Mouse (Mus musculus) forebrain, embryonic 14.5 days (tissue): ENCODE data around the gene Fuca1. TPM values are rescaled to one million over a fixed set of nuclear protein-coding genes. Genes with fewer than 3 reads are reported as not detected.

Experiments
- ATAC-seq: fragments of 200-750 bp; cut with Nextera tagmentation; 2 replicates; pipeline ENCODE4 v1.8.0; 2017; ENCODE audit warnings: mild to moderate bottlenecking, moderate library complexity
- DNase-seq: peaks from one replicate; pipeline ENCODE4 v3.0.0-alpha.2; 2015; ENCODE audit warnings: low spot score
- H3K27ac ChIP-seq: fragments of 300-500 bp; sonication (generic); 2 replicates; pipeline ENCODE4 v1.5.1; 2014; ENCODE audit warnings: low read depth, mild to moderate bottlenecking, control low read depth, low read length, moderate library complexity
- H3K27me3 ChIP-seq: fragments of 300-500 bp; sonication (generic); replicated peaks from 2 replicates; pipeline ENCODE4 v1.6.1; 2014; ENCODE audit warnings: low read length, control low read depth, mixed read lengths; ENCODE audit not compliant: control insufficient read depth, insufficient read depth
- H3K36me3 ChIP-seq: fragments of 300-500 bp; sonication (generic); 2 replicates; pipeline ENCODE4 v1.6.1; 2014; ENCODE audit warnings: low read length, control low read depth; ENCODE audit not compliant: control insufficient read depth, insufficient read depth
- H3K4me1 ChIP-seq: fragments of 300-500 bp; sonication (generic); 2 replicates; pipeline ENCODE4 v1.6.1; 2014; ENCODE audit warnings: antibody characterized with exemption, low read length, control low read depth; ENCODE audit not compliant: control insufficient read depth, insufficient read depth
- H3K4me2 ChIP-seq: fragments of 300-500 bp; sonication (generic); 2 replicates; pipeline ENCODE4 v1.6.1; 2014; ENCODE audit warnings: mild to moderate bottlenecking, control low read depth, low read length
- H3K4me3 ChIP-seq: fragments of 300-500 bp; sonication (generic); 2 replicates; pipeline ENCODE4 v1.5.1; 2014; ENCODE audit warnings: low read depth, low read length, control low read depth
- H3K9ac ChIP-seq: fragments of 300-500 bp; sonication (generic); 2 replicates; pipeline ENCODE4 v1.6.1; 2014; ENCODE audit warnings: mild to moderate bottlenecking, low read length, control low read depth, moderate library complexity
- H3K9me3 ChIP-seq: fragments of 300-500 bp; sonication (generic); replicated peaks from 2 replicates; pipeline ENCODE4 v1.6.1; 2016; ENCODE audit warnings: low read length, control low read depth, mixed read lengths; ENCODE audit not compliant: control insufficient read depth
- WGBS: fragments of 180-500 bp; shearing (Covaris S2); extraction: QIAGEN DNeasy Blood & Tissue Kit; methylation state at CpG from one replicate; pipeline ENCODE4 v1.1.7; 2014; 5-methylcytosine and 5-hydroxymethylcytosine counted together
- polyA plus RNA-seq: library from polyadenylated mRNA; unstranded; fragments of >200 nt; fragmentation: Nextera tagmentation; extraction: Ambion mirVana; gene quantifications from 2 replicates; pipeline ENCODE4 v1.2.1, GENCODE M21; 2014

The Fuca1 gene
- polyA plus RNA-seq, 1 experiment from 2014 or later, result 60.7 TPM

- WGBS, result 2% methylated on average over 16 of the region's 16 CpGs
- H3K36me3 ChIP-seq, result peaks cover 7% of the 10 kb centered on the region
- DNase-seq (peak; percentile 73), ATAC-seq (no peak)
- peak overlapping the region; percentile 55 for H3K9ac ChIP-seq
- H3K4me2 ChIP-seq, result peak overlapping the region; percentile 42
- no peaks in the 10 kb centered on the region for H3K9me3 ChIP-seq
- 0 out of 2 replicates have a peak overlapping the region, but pooled peaks have one; percentile 3 for H3K4me3 ChIP-seq
- peaks cover 31% of the 10 kb centered on the region for H3K4me1 ChIP-seq
- H3K27ac ChIP-seq, result no peak overlapping the region
- H3K27me3 ChIP-seq, result no peaks in the 10 kb centered on the region
These were observed 43.9 kb upstream of the Fuca1 start for GRCm38 (mm10) chr4:135876583-135877020.

GRCm38 (mm10) chr4:135877742-135878141 lies 42.8 kb upstream of the Fuca1 start:
- Histone ChIP-seq H3K4me2 (no peak overlapping the region), H3K4me1 (peaks cover 23% of the 10 kb centered on the region), H3K36me3 (no peaks in the 10 kb centered on the region), H3K9me3 (no peaks in the 10 kb centered on the region), H3K27ac (no peak overlapping the region), H3K4me3 (no peak overlapping the region), H3K27me3 (no peaks in the 10 kb centered on the region), H3K9ac (no peak overlapping the region)
- WGBS, result 69% methylated on average over 2 of the region's 2 CpGs
- ATAC-seq, result no peak
- DNase-seq, result peak; percentile 53

GRCm38 (mm10) chr4:135879021-135879420 lies 41.5 kb upstream of the Fuca1 start:
- no peak overlapping the region for H3K4me3 ChIP-seq
- no peak overlapping the region for H3K4me2 ChIP-seq
- no peak overlapping the region for H3K27ac ChIP-seq
- DNase-seq, result no peak
- peaks cover 23% of the 10 kb centered on the region for H3K4me1 ChIP-seq
- WGBS, result 82% methylated on average over 6 of the region's 6 CpGs
- H3K27me3 ChIP-seq, result no peaks in the 10 kb centered on the region
- H3K9ac ChIP-seq, result no peak overlapping the region
- no peaks in the 10 kb centered on the region for H3K36me3 ChIP-seq
- H3K9me3 ChIP-seq, result no peaks in the 10 kb centered on the region
- ATAC-seq, result no peak

- H3K4me1 ChIP-seq, result peaks cover 17% of the 10 kb centered on the region
- no peaks in the 10 kb centered on the region for H3K36me3 ChIP-seq
- no peak overlapping the region for H3K27ac ChIP-seq
- H3K9me3 ChIP-seq, result no peaks in the 10 kb centered on the region
- no peak overlapping the region for H3K9ac ChIP-seq
- H3K4me3 ChIP-seq, result no peak overlapping the region
- DNase-seq (no peak), ATAC-seq (no peak)
- H3K4me2 ChIP-seq, result no peak overlapping the region
- H3K27me3 ChIP-seq, result no peaks in the 10 kb centered on the region
- WGBS, result 93% methylated on average over 6 of the region's 6 CpGs
These were observed 40.5 kb upstream of the Fuca1 start for GRCm38 (mm10) chr4:135880018-135880417.

GRCm38 (mm10) chr4:135880576-135880975 lies 40.0 kb upstream of the Fuca1 start:
- Histone ChIP-seq H3K4me1 (peaks cover 13% of the 10 kb centered on the region), H3K27me3 (no peaks in the 10 kb centered on the region), H3K27ac (no peak overlapping the region), H3K36me3 (no peaks in the 10 kb centered on the region), H3K4me3 (no peak overlapping the region), H3K9me3 (no peaks in the 10 kb centered on the region), H3K4me2 (no peak overlapping the region), H3K9ac (no peak overlapping the region)
- ATAC-seq (no peak), DNase-seq (no peak)
- 84% methylated on average over 10 of the region's 10 CpGs for WGBS

- no peak overlapping the region for H3K9ac ChIP-seq
- no peak overlapping the region for H3K4me3 ChIP-seq
- H3K27me3 ChIP-seq, result no peaks in the 10 kb centered on the region
- WGBS, result 85% methylated on average over 6 of the region's 6 CpGs
- no peak overlapping the region for H3K27ac ChIP-seq
- DNase-seq (no peak), ATAC-seq (no peak)
- H3K36me3 ChIP-seq, result no peaks in the 10 kb centered on the region
- no peak overlapping the region for H3K4me2 ChIP-seq
- no peaks in the 10 kb centered on the region for H3K4me1 ChIP-seq
- no peaks in the 10 kb centered on the region for H3K9me3 ChIP-seq
These were observed 38.5 kb upstream of the Fuca1 start for GRCm38 (mm10) chr4:135882023-135882422.

GRCm38 (mm10) chr4:135883401-135883851 lies 37.1 kb upstream of the Fuca1 start:
- Histone ChIP-seq H3K27me3 (no peaks in the 10 kb centered on the region), H3K9me3 (no peaks in the 10 kb centered on the region), H3K4me2 (no peak overlapping the region), H3K36me3 (no peaks in the 10 kb centered on the region), H3K27ac (no peak overlapping the region), H3K4me1 (no peaks in the 10 kb centered on the region), H3K4me3 (no peak overlapping the region), H3K9ac (no peak overlapping the region)
- 42% methylated on average over 10 of the region's 10 CpGs for whole genome bisulfite sequencing
- ATAC-seq (no peak), DNase-seq (no peak)

- ATAC-seq, result no peak
- WGBS, result 69% methylated on average over 7 of the region's 7 CpGs
- Histone ChIP-seq H3K9ac (no peak overlapping the region), H3K9me3 (no peaks in the 10 kb centered on the region), H3K36me3 (no peaks in the 10 kb centered on the region), H3K4me1 (no peaks in the 10 kb centered on the region), H3K27me3 (no peaks in the 10 kb centered on the region), H3K4me2 (no peak overlapping the region), H3K27ac (no peak overlapping the region), H3K4me3 (no peak overlapping the region)
- no peak for DNase-seq
These were observed 36.5 kb upstream of the Fuca1 start for GRCm38 (mm10) chr4:135883881-135884516.

GRCm38 (mm10) chr4:135884531-135884930 lies 36.0 kb upstream of the Fuca1 start:
- DNase-seq, result no peak

More at GRCm38 (mm10) chr4:135884531-135884930, 36.0 kb upstream of the Fuca1 start:
- no peaks in the 10 kb centered on the region for H3K27me3 ChIP-seq
- no peak overlapping the region for H3K27ac ChIP-seq
- no peak for ATAC-seq
- no peaks in the 10 kb centered on the region for H3K9me3 ChIP-seq
- 43% methylated on average over 6 of the region's 6 CpGs for WGBS
- H3K4me2 ChIP-seq, result no peak overlapping the region
- H3K4me1 ChIP-seq, result no peaks in the 10 kb centered on the region
- no peaks in the 10 kb centered on the region for H3K36me3 ChIP-seq
- H3K4me3 ChIP-seq, result no peak overlapping the region
- no peak overlapping the region for H3K9ac ChIP-seq
